Mouse (Mus musculus) CD4-positive naive resting alpha-beta T cell, adult 76 days (primary cell): ENCODE data around the gene Rab8b. TPM values are rescaled to one million over a fixed set of nuclear protein-coding genes. Genes with fewer than 3 reads are reported as not detected.

ENCODE experiments used
- total RNA-seq: library from RNA; stranded (reverse); gene quantifications from one replicate; pipeline ENCODE4 v1.2.4, GENCODE M21; 2023

Gene Rab8b
- total RNA-seq: 45.8 TPM

DNA sequence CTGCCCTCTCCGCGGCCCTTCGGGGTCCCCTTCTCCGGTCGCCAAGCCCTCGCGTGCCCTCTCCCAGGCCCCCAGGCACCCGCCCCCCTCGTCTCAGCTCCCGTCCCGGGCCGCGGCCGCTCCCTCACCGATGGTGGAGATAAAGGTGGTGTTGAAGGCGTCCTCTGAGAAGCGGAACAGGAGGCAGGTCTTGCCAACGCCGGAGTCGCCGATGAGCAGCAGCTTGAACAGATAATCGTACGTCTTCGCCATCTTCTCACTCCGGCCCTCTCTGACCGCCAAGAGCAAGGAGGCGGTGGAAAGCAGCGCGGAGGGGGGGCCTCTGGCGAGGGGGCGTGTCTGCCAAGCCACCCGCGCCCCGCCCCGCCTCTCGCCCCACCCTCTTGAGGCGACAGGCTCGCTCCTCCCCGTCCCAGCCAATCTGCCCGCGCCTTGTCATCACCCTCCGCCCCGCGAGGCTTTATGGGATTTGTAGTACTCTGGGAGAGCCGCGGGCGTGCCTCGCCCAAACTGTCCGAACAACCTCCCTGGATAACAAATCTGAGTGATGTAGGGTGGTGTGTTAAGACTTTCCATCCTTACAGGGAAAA is at the start of gene Rab8b:
Gene Rab8b (minus strand): TSS at position 306 of the 590 bp plus-strand sequence.

DNA sequence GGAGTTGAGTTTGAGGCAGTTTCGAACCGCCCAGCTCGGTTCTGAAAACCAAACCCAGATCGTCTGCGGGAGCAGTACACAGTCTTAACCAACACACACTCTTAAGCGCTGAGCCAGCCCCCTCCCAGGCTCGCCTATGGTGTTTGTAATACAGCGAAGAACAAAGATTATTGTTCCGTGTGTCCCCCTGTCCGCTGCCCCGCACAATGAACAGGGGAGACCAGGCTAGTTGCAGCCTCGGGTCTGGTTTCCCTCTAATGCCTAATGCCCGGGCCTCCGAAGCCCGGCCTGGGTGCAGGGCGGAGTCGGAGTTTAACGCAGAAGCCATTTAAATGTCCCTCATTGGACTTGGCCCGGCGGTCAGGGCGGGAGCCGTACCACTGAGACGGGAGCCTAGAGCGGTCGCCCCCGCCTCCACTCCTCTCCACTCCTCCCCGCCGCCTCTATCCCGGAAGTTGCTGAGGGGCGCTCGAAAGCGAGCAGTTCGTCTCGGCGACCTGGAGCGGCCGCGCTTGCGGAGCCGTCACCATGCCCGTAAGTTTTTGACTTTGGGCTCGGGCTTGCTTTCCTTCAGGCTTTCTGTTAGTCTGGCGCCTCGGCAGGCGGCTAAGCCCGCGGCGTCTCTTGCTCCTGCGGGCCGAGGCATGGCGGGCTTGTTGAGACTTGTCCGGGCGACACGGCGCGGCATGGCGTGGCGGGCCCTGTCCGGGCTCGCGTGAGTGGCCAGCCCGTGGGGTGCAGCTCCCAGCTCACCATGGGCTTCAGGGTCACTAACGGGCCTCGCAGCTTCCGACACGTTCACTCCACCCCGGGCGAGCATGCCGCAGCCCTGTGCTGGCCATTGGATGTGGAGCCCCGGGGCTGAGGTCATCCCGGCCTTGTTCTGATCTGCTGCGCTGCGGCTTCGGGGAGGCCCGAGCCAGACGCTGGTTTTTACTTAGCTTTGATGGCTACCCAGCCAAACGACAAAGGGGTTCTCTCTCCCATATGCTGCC is 26.5 kb upstream of the Rab8b start, which contains the start of gene Rps27l:
Gene Rps27l (plus strand): TSS at position 440 of the 995 bp plus-strand sequence.

DNA sequence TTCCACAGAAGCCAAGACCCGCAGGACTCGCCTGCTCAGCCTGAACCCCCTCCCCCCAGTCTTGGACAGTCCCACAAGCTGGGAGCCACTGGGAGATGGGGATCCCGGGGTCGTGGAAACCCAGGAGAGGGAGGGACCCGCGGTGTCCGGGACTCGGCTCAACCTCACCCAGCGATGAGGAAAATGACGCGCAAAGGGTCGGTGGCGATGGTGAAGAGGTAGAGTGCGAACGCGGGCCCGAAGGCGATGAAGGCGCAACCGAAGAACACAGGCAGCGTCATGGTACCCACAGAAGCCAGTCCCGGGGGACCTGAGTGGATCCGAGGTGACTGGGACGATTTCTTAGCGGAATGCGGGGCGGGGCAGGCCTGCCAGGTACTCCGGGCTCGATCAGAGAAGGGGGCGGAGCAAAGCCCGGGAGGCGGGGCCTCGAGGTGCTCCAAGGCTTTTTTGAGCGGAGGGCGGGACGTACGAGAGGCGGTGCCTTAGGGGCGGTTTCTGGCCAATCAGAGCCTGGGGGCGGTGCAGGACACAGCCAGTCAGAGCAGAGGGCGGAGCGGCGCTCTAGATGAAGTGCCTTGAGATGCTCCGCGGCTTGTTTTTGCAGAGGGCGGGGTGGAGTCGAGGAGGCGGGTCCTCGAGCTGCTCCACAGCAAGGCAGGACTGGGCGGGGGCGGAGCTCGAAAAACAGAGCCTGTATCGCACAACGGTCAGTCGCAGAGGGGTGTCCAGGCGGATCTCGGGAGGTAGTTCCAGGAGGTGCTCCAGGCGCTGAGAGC is 85.0 kb downstream of the Rab8b start, which contains the start of gene Aph1c:
Gene Aph1c (minus strand): TSS at position 409 of the 779 bp plus-strand sequence.

DNA sequence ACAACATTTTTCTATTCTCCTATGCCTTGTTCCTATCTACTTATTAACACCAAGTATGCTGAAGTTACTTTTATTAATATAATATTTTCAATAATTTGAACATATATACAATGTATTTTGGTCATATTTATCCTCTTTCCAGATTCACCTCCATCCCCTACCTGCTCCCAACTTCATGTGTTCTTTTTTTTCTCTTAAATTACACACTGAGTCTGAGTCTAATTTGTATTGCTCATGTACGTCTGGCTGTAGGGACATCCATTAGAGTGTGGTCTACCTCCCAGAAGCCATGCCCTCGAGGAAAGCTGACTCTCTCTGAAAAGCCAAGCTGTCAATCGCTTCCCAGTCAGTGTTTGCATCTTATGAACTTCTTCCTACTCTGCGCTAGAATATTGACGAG is 122.7 kb downstream of the Rab8b start, which contains the start of gene Gm10647:
Gene Gm10647 (plus strand): TSS at position 301 of the 400 bp plus-strand sequence.

DNA sequence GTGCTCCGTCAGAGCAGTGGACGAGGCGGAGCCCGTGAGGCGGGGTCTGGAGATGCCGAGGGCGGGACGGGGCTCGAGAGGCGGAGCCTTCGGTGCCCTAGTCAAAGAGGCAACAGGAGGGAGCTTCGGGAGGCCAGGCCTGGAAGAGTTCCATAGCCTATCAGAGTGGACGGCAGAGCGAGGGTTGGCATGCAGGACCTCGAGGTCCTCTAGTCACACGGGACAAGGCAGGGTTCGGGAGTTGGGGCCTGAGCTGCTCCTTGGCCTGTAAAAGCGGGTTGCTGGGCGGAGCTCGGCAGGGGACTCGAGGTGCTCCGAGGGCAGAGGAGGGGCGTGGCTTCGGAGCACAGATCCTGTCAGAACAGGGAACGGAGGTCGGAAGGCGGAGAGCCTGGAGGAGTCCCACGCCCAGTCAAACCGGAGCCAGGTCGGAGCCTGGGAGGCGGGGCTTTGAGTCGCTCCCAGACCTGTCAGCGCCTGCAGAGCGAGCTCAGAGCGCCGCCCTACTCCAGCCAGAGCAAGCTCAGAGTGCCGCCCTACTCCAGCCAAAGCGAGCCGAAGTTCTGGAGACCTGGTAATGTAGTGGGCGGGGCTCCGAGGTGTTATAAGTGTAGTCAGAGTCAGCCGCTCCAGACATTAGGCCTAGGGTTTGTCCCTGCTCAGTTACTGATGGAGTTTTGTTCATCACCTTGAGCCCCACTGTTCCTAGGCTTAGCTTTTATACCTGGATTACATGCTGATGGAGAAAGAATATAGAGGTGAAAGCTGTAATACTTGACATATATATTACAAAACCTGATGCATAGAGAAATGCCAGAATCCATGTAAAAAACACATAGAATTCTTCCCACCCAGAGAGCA is 123.8 kb downstream of the Rab8b start, which contains the start of gene Aph1b:
Gene Aph1b (minus strand): TSS at position 27 of the 861 bp plus-strand sequence.

Other genes with a start within 250 kb of the Rab8b start
- 2.8 TPM for gene Car12, start 206.0 kb downstream of the Rab8b start, total RNA-seq
- 1.0 TPM for gene Aph1b, start 124.2 kb downstream of the Rab8b start, total RNA-seq
- not detected for gene Gm10647, start 122.6 kb downstream of the Rab8b start, total RNA-seq
- gene Aph1c, start 85.0 kb downstream of the Rab8b start, total RNA-seq: 0.56 TPM
- gene Rps27l, start 26.4 kb upstream of the Rab8b start, total RNA-seq: 33.8 TPM
- gene Lactb, start 55.8 kb upstream of the Rab8b start, total RNA-seq: 12.5 TPM
- gene Tpm1, start 129.7 kb upstream of the Rab8b start, total RNA-seq: 32.2 TPM